Mouse (Mus musculus): ENCODE data around the gene Ccm2l. TPM values are rescaled to one million over a fixed set of nuclear protein-coding genes. Genes with fewer than 3 reads are reported as not detected.

The Ccm2l gene
- total RNA-seq, 2 experiments from 2014 or later: 5.5 to 7.4 TPM

GRCm38 (mm10) chr2:153052700-153053351 is 12.9 kb upstream of the Ccm2l start:
- DNase-seq (ENCODE audit: low spot score in 2 of 2): peak in 1 of 2 experiments; percentile 20

- no peak for DNase-seq (ENCODE audit: low spot score in 2 of 2)
Measured at GRCm38 (mm10) chr2:153053896-153054295, 11.9 kb upstream of the Ccm2l start.

GRCm38 (mm10) chr2:153055270-153055920 is 10.4 kb upstream of the Ccm2l start:
- no peak for DNase-seq (ENCODE audit: low spot score in 2 of 2)

GRCm38 (mm10) chr2:153058365-153058764 is 7.4 kb upstream of the Ccm2l start:
- DNase-seq (ENCODE audit: low spot score in 2 of 2): no peak

- no peak for DNase-seq (ENCODE audit: low spot score in 2 of 2)
Measured at GRCm38 (mm10) chr2:153060216-153060615, 5.5 kb upstream of the Ccm2l start.

GRCm38 (mm10) chr2:153063394-153063793 is 2.4 kb upstream of the Ccm2l start:
- DNase-seq (ENCODE audit: low spot score in 2 of 2): peak; percentile 43 to 48

- no peak for DNase-seq (ENCODE audit: low spot score in 2 of 2)
Measured at GRCm38 (mm10) chr2:153064190-153064970, 1.4 kb upstream of the Ccm2l start.

GRCm38 (mm10) chr2:153066991-153067390 is 1.2 kb downstream of the Ccm2l start:
- no peak for DNase-seq (ENCODE audit: low spot score in 2 of 2)

GRCm38 (mm10) chr2:153070762-153071490 is 5.2 kb downstream of the Ccm2l start:
- no peak for DNase-seq (ENCODE audit: low spot score in 2 of 2)

- DNase-seq (ENCODE audit: low spot score in 2 of 2): peak in 1 of 2 experiments; percentile 45
Measured at GRCm38 (mm10) chr2:153071491-153072184, 5.9 kb downstream of the Ccm2l start.

GRCm38 (mm10) chr2:153074651-153075050 is 8.9 kb downstream of the Ccm2l start:
- no peak for DNase-seq (ENCODE audit: low spot score in 2 of 2)

GRCm38 (mm10) chr2:153075961-153076360 is 10.2 kb downstream of the Ccm2l start:
- DNase-seq (ENCODE audit: low spot score in 2 of 2): no peak

- peak; percentile 68 to 87 for DNase-seq (ENCODE audit: low spot score in 2 of 2)
Measured at GRCm38 (mm10) chr2:153080841-153081523, 15.2 kb downstream of the Ccm2l start.

GRCm38 (mm10) chr2:153081866-153082265 is 16.1 kb downstream of the Ccm2l start:
- DNase-seq (ENCODE audit: low spot score in 2 of 2): no peak

- DNase-seq (ENCODE audit: low spot score in 2 of 2): no peak
Measured at GRCm38 (mm10) chr2:153083275-153083674, 17.5 kb downstream of the Ccm2l start.

GRCm38 (mm10) chr2:153083824-153084223 is 18.1 kb downstream of the Ccm2l start:
- DNase-seq (ENCODE audit: low spot score in 2 of 2): no peak

GRCm38 (mm10) chr2:153084261-153084976 is 18.7 kb downstream of the Ccm2l start:
- no peak for DNase-seq (ENCODE audit: low spot score in 2 of 2)

- DNase-seq (ENCODE audit: low spot score in 2 of 2): no peak
Measured at GRCm38 (mm10) chr2:153085556-153085955, 19.8 kb downstream of the Ccm2l start.

GRCm38 (mm10) chr2:153086166-153086565 is 20.4 kb downstream of the Ccm2l start:
- DNase-seq (ENCODE audit: low spot score in 2 of 2): no peak
